Mouse (Mus musculus) c-Kit-positive CD71-negative TER-119-negative erythroid progenitor cells, embryonic 14.5 days (primary cell): Measurements from ENCODE around the gene Eomes.

Experiments used
- DNase-seq: peaks from one replicate; pipeline ENCODE4 v3.0.0-alpha.2; 2013; ENCODE audit warnings: low read depth

The Eomes gene

GRCm38 (mm10) chr9:118477961-118478360, at the start of gene Eomes:
Gene Eomes, plus strand, starts transcription at chr9:118478212.
- DNase-seq, result no peak

DNA sequence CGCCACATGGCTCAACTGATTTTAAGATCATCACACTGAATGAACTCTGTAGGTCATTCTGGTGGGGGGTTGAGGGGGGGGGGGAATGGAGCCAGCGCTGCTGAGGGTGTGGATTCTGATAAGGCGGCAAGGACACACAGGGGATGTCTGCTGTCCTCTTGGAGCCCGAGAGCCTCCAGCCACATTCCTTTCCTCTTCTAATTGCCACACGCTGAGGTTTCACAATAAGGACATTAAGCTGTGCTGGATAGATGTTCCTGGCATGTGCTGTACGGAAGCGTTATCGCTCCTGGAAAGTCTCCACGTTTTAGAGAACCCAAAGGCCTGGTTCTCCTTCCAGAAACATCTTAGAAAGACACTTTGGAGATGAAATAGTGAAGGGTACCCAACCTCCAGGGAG, 33.2 kb upstream of the Eomes start:
- no peak for DNase-seq

DNA sequence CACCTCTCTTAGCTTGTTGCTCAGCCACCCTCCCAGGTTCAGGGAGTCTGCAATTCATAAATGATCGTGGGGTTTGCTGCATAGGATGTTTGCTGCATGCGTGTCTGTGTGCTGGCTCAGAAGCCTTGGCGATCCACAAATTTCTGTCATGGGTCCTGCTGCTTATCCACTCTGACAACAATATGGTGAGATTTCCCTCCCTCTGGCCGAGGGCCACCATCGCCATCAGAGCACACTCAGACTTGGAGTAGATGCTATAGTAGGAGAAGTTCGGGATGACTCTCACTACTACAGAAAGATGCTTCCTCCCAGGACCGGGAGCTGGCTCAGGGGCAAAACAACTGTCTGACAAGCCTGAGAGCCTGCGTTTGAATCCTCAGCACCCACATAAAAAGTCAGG, 28.7 kb upstream of the Eomes start:
- DNase-seq, result no peak

DNA sequence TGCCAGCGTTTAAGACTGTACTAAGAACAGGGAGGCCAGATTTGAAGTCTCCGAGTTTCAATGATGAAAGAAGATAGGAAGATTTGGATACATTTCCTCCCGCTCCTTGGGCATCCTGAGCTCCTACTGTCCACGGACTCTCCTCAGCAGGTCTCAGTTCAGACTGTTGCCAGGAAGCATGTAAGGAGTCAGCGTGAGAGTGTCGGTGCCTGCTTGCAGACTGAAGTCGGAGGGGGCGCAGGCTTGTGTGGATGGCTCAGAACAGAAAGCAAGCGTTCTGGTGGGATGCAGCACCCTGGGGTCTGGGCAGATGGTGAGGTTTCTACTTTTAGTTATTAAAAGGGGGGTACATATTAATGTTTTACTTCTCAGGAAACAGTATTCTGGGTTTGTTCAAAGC, 24.6 kb upstream of the Eomes start:
- DNase-seq, result no peak

DNA sequence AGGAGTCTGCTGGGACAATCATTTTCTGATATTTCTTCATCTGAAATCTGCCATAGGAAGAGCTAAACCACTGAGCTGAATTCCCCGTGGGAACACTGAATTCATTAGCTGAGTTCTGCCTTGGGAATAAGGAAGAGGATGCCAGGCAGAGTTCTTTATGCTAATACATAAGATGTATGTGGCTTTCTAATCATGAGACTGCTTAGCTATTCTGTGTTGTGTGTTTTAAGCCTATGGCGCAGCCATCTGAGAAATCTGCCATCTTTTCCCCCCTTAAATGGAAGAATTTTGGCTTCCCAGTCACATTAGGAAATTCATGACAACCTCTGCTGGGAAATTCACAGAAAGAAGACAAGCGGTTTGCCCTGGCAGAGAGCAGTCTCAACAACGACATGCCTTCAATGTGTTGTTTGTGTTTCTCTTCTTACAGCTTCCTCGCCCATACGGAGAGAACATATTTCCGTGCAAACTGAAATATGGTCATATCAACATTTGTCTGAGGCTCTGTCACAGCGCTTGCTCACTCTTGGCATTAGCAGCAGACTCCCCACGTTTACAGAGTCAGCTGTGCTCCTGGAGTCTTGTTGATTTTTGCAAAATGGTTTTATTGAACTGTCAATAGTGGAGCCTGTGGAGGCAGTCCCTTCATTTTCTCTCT, 22.7 kb upstream of the Eomes start:
- DNase-seq, result no peak

GRCm38 (mm10) chr9:118456405-118456804, 21.6 kb upstream of the Eomes start:
- no peak for DNase-seq

GRCm38 (mm10) chr9:118458039-118458438, 20.0 kb upstream of the Eomes start:
- DNase-seq, result no peak

DNA sequence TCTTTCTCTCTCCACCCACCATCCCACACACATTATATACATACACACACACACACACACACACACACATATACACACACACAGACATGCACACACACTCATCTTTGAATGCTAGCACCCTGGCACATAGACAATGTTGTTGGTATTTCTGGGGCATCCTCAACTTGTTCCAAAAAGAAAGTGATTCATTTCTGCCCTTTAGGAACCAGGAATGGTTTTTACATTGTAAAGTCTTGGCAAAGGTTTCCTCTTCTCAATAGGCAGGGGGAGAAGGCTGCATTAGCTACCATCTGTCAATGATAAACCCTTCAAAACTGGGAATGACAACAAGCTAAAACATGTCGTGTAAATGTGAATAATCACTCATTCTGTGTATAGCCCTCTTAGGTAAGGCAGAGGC, 14.0 kb upstream of the Eomes start:
- DNase-seq, result no peak

DNA sequence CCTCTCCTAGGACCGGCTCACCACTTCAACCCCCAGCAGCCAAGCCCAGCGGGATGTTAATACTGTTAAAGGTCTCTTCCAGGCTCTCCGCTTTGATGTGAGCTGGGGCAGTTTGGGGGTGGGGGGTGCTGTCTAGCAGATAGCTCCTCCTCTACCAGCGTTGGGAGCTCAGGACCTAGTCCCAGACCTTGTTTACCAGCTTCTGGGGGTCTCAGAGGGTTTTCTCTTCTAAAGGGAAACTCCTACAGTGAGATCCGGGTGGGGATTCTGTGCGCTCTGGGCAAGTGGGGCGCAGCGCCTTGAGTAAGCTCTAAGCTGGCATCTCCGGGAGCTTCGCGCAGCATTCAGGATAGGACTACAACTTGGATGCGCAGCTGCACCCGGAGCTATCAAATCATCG, 9.7 kb upstream of the Eomes start:
- no peak for DNase-seq

DNA sequence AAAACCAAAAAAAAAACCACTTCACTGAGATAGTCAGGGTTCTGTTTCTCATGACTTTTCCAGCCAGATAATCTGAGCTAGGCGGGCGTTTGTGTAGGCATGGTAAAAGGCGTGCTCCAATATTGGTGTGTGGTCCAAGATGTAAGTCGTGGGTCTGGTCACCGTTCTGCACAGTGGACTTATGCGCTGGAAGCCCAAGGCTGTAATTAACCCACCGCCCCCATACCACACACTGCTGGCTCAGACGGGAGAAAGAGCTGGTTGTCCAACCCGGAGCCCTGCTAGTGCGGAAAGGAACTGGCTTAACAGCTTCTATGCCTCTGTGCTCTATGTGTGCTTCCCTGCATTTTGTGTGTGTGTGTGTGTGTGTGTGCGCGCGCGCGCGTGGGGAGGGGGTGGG, 8.7 kb upstream of the Eomes start:
- no peak for DNase-seq

- no peak for DNase-seq
Observed at GRCm38 (mm10) chr9:118471296-118471695, 6.7 kb upstream of the Eomes start.

GRCm38 (mm10) chr9:118476211-118476765, 1.7 kb upstream of the Eomes start:
- DNase-seq, result no peak

GRCm38 (mm10) chr9:118476766-118477271, 1.2 kb upstream of the Eomes start:
- no peak for DNase-seq

- DNase-seq, result no peak
Observed at GRCm38 (mm10) chr9:118477281-118477931, 606 bp upstream of the Eomes start.

DNA sequence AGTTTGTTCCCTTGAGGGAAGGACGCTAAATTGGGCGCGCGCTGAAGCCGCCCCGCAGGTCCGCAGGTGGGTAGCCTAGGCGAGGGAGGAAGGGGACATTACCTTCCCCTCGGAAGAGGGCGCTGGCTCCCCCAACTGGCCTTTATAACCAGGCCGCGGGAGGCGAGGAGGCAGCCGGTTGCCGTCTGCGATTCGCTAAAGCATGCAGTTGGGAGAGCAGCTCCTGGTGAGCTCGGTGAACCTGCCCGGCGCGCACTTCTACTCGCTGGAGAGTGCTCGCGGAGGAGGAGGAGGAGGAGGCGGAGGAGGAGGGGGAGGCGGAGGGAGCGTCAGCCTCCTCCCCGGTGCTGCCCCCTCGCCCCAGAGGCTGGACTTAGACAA, 436 bp downstream of the Eomes start:
- no peak for DNase-seq

- DNase-seq, result no peak
Observed at GRCm38 (mm10) chr9:118478839-118479507, 961 bp downstream of the Eomes start.

- no peak for DNase-seq
Observed at GRCm38 (mm10) chr9:118479508-118480291, 1.7 kb downstream of the Eomes start.

DNA sequence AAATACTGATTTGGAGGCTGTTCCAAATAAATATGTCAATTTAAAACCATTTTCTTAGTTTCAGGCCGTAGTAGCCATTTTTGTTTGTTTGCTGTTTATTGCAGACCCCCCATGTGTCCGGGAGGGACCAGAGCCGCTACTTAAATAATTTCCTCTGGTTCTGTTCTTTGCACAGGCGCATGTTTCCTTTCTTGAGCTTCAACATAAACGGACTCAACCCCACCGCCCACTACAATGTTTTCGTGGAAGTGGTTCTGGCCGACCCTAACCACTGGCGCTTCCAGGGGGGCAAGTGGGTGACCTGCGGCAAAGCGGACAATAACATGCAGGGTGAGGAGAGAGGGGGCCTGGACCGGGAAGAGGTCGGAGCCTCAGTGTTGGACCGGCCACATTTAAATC, 2.3 kb downstream of the Eomes start:
- DNase-seq, result no peak

DNA sequence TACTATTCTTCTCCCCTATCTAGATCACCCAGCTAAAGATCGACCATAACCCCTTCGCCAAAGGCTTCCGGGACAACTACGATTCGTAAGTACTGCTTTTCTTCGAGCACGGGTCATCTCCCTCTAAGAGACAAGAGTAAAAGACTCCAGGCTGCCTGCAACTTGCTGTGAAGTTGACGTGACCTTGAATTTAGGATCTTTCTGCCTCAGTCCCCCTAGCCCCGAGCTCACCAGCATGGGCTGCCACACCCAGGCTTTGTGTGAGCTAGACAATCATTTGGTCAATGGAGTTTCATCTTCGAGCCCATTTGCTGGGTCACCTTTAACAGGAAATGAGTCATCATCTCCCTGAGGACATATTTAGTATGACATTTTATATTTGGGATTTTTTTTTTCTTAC, 4.2 kb downstream of the Eomes start:
- no peak for DNase-seq

GRCm38 (mm10) chr9:118486361-118487095, 8.5 kb downstream of the Eomes start:
- no peak for DNase-seq

GRCm38 (mm10) chr9:118487096-118487395, 9.0 kb downstream of the Eomes start:
- DNase-seq, result no peak

GRCm38 (mm10) chr9:118487636-118488035, 9.6 kb downstream of the Eomes start:
- DNase-seq, result no peak
